Mouse (Mus musculus) heart, adult 2 months (tissue): Measurements from ENCODE around the gene Asb8.

Source experiments
- EP300 ChIP-seq: fragments of 200-500 bp; IDR thresholded peaks from 2 replicates; pipeline ENCODE4 v1.6.1; 2011; ENCODE audit warnings: low read depth, low read length, control low read depth; ENCODE audit not compliant: insufficient read depth
- POLR2A ChIP-seq: fragments of 200-500 bp; IDR thresholded peaks from 2 replicates; pipeline ENCODE4 v1.6.1; 2011; ENCODE audit warnings: mild to moderate bottlenecking, low read depth, low read length, control low read depth; ENCODE audit not compliant: insufficient read depth

DNA sequence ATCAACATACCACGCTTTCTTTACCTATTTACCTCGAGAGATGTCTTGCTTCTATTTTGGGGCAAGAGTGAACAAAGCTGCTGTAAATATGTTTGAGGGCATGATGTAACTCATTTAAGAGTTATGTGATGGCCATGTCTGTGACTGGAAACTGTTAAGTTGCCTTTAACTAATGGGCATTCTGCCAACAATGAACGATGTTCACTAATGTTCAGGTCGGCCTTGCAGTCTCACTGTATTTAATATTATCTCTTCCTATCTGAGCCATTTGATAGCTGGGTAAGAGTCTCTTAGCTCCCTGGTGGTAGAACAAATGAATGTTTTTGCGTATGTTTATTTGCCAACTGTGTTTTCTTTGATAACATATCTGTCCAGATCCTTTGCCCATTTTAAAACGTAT is 58.9 kb downstream of the Asb8 start:
- TF ChIP-seq EP300 (no peak), POLR2A (no peak)
